Mouse (Mus musculus): Measurements from ENCODE around the gene Prss40. TPM values are rescaled to one million over a fixed set of nuclear protein-coding genes. Genes with fewer than 3 reads are reported as not detected.

The Prss40 gene
- total RNA-seq (2014; rRNA removed) (not detected in 2 replicates), polyA plus RNA-seq (2015; fragmentation: Nextera tagmentation; extraction: Ambion mirVana) (0.19 TPM in 1 of 2 replicates, not detected in the other)

GRCm38 (mm10) chr1:34560843-34561242 is at the start of gene Prss40:
TSS of gene Prss40 (minus strand) at chr1:34560943.
- Histone ChIP-seq H3K9me3 (ENCODE audit: low read length) (no peaks in the 10 kb centered on the region), H3K4me2 (ENCODE audit: low read depth) (no peak within 1 kb of the TSS), H3K4me1 (ENCODE audit: insufficient read depth) (no peaks in the 10 kb centered on the region), H3K9ac (no peak within 1 kb of the TSS), H3K36me3 (ENCODE audit: insufficient read depth) (no peaks in the 10 kb centered on the region), H3K4me3 (ENCODE audit: low read depth, low read length) (no peak within 1 kb of the TSS), H3K27me3 (ENCODE audit: insufficient read depth, low read length) (no peaks in the 10 kb centered on the region), H3K27ac (ENCODE audit: low read depth, low read length) (no peak within 1 kb of the TSS)
- WGBS, result 88% methylated on average over 15 of the region's 15 CpGs
- ATAC-seq, result no peak
- no peak for TF ChIP-seq CTCF (IDR thresholded peaks at IDR 0.05; ENCODE audit: low read depth)
- no peak for DNase-seq

- no peak overlapping the region for H3K4me3 ChIP-seq (ENCODE audit: low read depth, low read length)
- peak; percentile 85 for ATAC-seq
- no peak overlapping the region for H3K4me2 ChIP-seq (ENCODE audit: low read depth)
- no peaks in the 10 kb centered on the region for H3K27me3 ChIP-seq (ENCODE audit: insufficient read depth, low read length)
- no peaks in the 10 kb centered on the region for H3K4me1 ChIP-seq (ENCODE audit: insufficient read depth)
- no peak overlapping the region for H3K9ac ChIP-seq
- peak; percentile 88 for DNase-seq
- TF ChIP-seq CTCF (IDR thresholded peaks at IDR 0.05; ENCODE audit: low read depth), result peak; percentile 96
- H3K27ac ChIP-seq (ENCODE audit: low read depth, low read length), result no peak overlapping the region
- no peaks in the 10 kb centered on the region for H3K36me3 ChIP-seq (ENCODE audit: insufficient read depth)
- no peaks in the 10 kb centered on the region for H3K9me3 ChIP-seq (ENCODE audit: low read length)
- 13% methylated on average over 8 of the region's 8 CpGs for WGBS
These were observed 41.6 kb upstream of the Prss40 start for GRCm38 (mm10) chr1:34602363-34602762.

GRCm38 (mm10) chr1:34601323-34602047 is 40.7 kb upstream of the Prss40 start:
- no peak for ATAC-seq
- no peaks in the 10 kb centered on the region for H3K27me3 ChIP-seq (ENCODE audit: insufficient read depth, low read length)
- DNase-seq, result no peak
- WGBS, result 85% methylated on average over 3 of the region's 3 CpGs
- no peak overlapping the region for H3K4me3 ChIP-seq (ENCODE audit: low read depth, low read length)
- H3K36me3 ChIP-seq (ENCODE audit: insufficient read depth), result 0 out of 2 replicates have a peak, but pooled peaks cover 2% of the 10 kb centered on the region
- H3K9ac ChIP-seq, result no peak overlapping the region
- H3K27ac ChIP-seq (ENCODE audit: low read depth, low read length), result no peak overlapping the region
- H3K4me1 ChIP-seq (ENCODE audit: insufficient read depth), result no peaks in the 10 kb centered on the region
- H3K9me3 ChIP-seq (ENCODE audit: low read length), result no peaks in the 10 kb centered on the region
- H3K4me2 ChIP-seq (ENCODE audit: low read depth), result no peak overlapping the region
- TF ChIP-seq CTCF (IDR thresholded peaks at IDR 0.05; ENCODE audit: low read depth), result no peak

- H3K9ac ChIP-seq, result no peak overlapping the region
- H3K36me3 ChIP-seq (ENCODE audit: insufficient read depth), result peaks cover 15% of the 10 kb centered on the region
- ATAC-seq, result no peak
- no peak for TF ChIP-seq CTCF (IDR thresholded peaks at IDR 0.05; ENCODE audit: low read depth)
- H3K4me1 ChIP-seq (ENCODE audit: insufficient read depth), result no peaks in the 10 kb centered on the region
- WGBS, result 72% methylated on average over 15 of the region's 15 CpGs
- DNase-seq, result no peak
- H3K27me3 ChIP-seq (ENCODE audit: insufficient read depth, low read length), result no peaks in the 10 kb centered on the region
- H3K9me3 ChIP-seq (ENCODE audit: low read length), result no peaks in the 10 kb centered on the region
- H3K4me3 ChIP-seq (ENCODE audit: low read depth, low read length), result no peak overlapping the region
- no peak overlapping the region for H3K4me2 ChIP-seq (ENCODE audit: low read depth)
- H3K27ac ChIP-seq (ENCODE audit: low read depth, low read length), result no peak overlapping the region
These were observed 39.3 kb upstream of the Prss40 start for GRCm38 (mm10) chr1:34600000-34600399.

- TF ChIP-seq CTCF (IDR thresholded peaks at IDR 0.05; ENCODE audit: low read depth), result no peak
- Histone ChIP-seq H3K4me2 (ENCODE audit: low read depth) (no peak overlapping the region), H3K27ac (ENCODE audit: low read depth, low read length) (no peak overlapping the region), H3K9ac (no peak overlapping the region), H3K36me3 (ENCODE audit: insufficient read depth) (peaks cover 53% of the 10 kb centered on the region), H3K4me1 (ENCODE audit: insufficient read depth) (peaks cover under 1% of the 10 kb centered on the region; the same call in 1 of the 2 replicates), H3K9me3 (ENCODE audit: low read length) (no peaks in the 10 kb centered on the region), H3K4me3 (ENCODE audit: low read depth, low read length) (no peak overlapping the region), H3K27me3 (ENCODE audit: insufficient read depth, low read length) (no peaks in the 10 kb centered on the region)
- DNase-seq (no peak), ATAC-seq (no peak)
- WGBS, result 87% methylated on average over 22 of the region's 22 CpGs
These were observed 26.8 kb upstream of the Prss40 start for GRCm38 (mm10) chr1:34587298-34588096.

- Histone ChIP-seq H3K36me3 (ENCODE audit: insufficient read depth) (peaks cover 32% of the 10 kb centered on the region), H3K27ac (ENCODE audit: low read depth, low read length) (no peak overlapping the region), H3K4me1 (ENCODE audit: insufficient read depth) (peaks cover 6% of the 10 kb centered on the region; the same call in 1 of the 2 replicates), H3K4me3 (ENCODE audit: low read depth, low read length) (no peak overlapping the region), H3K9me3 (ENCODE audit: low read length) (no peaks in the 10 kb centered on the region), H3K27me3 (ENCODE audit: insufficient read depth, low read length) (no peaks in the 10 kb centered on the region), H3K4me2 (ENCODE audit: low read depth) (no peak overlapping the region), H3K9ac (no peak overlapping the region)
- ATAC-seq, result no peak
- no peak for TF ChIP-seq CTCF (IDR thresholded peaks at IDR 0.05; ENCODE audit: low read depth)
- peak; percentile 15 for DNase-seq
- WGBS, result 62% methylated on average over 4 of the region's 4 CpGs
These were observed 24.0 kb upstream of the Prss40 start for GRCm38 (mm10) chr1:34584736-34585135.

- Histone ChIP-seq H3K36me3 (ENCODE audit: insufficient read depth) (peaks cover 24% of the 10 kb centered on the region), H3K9me3 (ENCODE audit: low read length) (no peaks in the 10 kb centered on the region), H3K4me2 (ENCODE audit: low read depth) (no peak overlapping the region), H3K4me3 (ENCODE audit: low read depth, low read length) (no peak overlapping the region), H3K27ac (ENCODE audit: low read depth, low read length) (no peak overlapping the region), H3K9ac (no peak overlapping the region), H3K4me1 (ENCODE audit: insufficient read depth) (peaks cover 6% of the 10 kb centered on the region; the same call in 1 of the 2 replicates), H3K27me3 (ENCODE audit: insufficient read depth, low read length) (no peaks in the 10 kb centered on the region)
- TF ChIP-seq CTCF (IDR thresholded peaks at IDR 0.05; ENCODE audit: low read depth), result peak; percentile 63
- DNase-seq, result peak; percentile 85
- peak; percentile 61 for ATAC-seq
- 2% methylated on average over 4 of the region's 4 CpGs for WGBS
These were observed 23.1 kb upstream of the Prss40 start for GRCm38 (mm10) chr1:34583821-34584263.

Data from forebrain, postnatal 0 days (tissue).